Mouse (Mus musculus) gastrocnemius, adult 2 months (tissue): ENCODE data around the gene 2310034G01Rik. TPM values are rescaled to one million over a fixed set of nuclear protein-coding genes. Genes with fewer than 3 reads are reported as not detected.

Experiments
- DNase-seq: peaks from one replicate; pipeline ENCODE4 v3.0.0; 2022
- H3K27ac ChIP-seq: fragments of 200-600 bp; 2 replicates; pipeline ENCODE4 v1.8.1; 2022; ENCODE audit warnings: mild to moderate bottlenecking
- H3K4me3 ChIP-seq: fragments of 200-600 bp; 2 replicates; pipeline ENCODE4 v1.8.1; 2022; ENCODE audit warnings: mild to moderate bottlenecking, moderate library complexity
- CTCF ChIP-seq: fragments of 200-600 bp; IDR thresholded peaks from 2 replicates; pipeline ENCODE4 v1.8.1; 2022; ENCODE audit warnings: antibody characterized with exemption, mild to moderate bottlenecking, moderate library complexity
- intact Hi-C: fragments of 180-260 bp; cut with DNase I; formaldehyde crosslinking; loops from one replicate; pipeline ENCODE4 v1.15.1; 2025
- total RNA-seq, 2 experiments: library from RNA; stranded (reverse); gene quantifications; 2 replicates each; pipeline ENCODE4 v1.2.3; 2021

Gene 2310034G01Rik
- total RNA-seq, 2 experiments from 2014 or later = 0.17 to 0.18 TPM

GRCm38 (mm10) chr19:46348761-46349458 lies 1.2 kb downstream of the 2310034G01Rik start:
- peak overlapping the region; percentile 92 for H3K4me3 ChIP-seq
- no peak; the same call in 1 of the 2 replicates for TF ChIP-seq CTCF
- DNase-seq = peak; percentile 90
- intact Hi-C loops = no loop called here
- peak overlapping the region; percentile 86 for H3K27ac ChIP-seq

- intact Hi-C loops = no loop called here
- TF ChIP-seq CTCF = no peak
- no peak for DNase-seq
- Histone ChIP-seq H3K27ac (peak overlapping the region; percentile 86), H3K4me3 (peak overlapping the region; percentile 92)
Observed at GRCm38 (mm10) chr19:46347936-46348668, 2.0 kb downstream of the 2310034G01Rik start.

DNA sequence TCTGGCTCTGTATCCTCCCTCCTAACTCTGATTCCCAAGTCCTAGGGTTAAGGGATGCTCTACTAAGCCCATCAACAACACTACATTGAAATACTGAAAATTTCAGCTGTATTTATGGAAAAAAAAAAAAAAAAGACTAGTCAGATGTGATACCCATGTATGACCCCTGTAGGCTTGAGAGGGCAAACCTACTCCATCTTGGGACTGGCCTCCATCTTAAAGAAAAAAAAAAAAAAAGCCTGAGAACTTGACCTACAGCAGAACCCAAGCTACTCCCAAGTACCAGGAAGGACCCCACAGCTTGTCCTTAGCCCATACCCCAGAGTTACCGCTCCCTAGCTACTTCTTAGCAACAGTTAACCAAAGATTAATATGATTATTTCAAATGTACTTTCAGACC lies 3.0 kb downstream of the 2310034G01Rik start:
- no peak for DNase-seq
- intact Hi-C loops = no loop called here
- no peak for TF ChIP-seq CTCF
- no peak overlapping the region for H3K27ac ChIP-seq
- no peak overlapping the region for H3K4me3 ChIP-seq

DNA sequence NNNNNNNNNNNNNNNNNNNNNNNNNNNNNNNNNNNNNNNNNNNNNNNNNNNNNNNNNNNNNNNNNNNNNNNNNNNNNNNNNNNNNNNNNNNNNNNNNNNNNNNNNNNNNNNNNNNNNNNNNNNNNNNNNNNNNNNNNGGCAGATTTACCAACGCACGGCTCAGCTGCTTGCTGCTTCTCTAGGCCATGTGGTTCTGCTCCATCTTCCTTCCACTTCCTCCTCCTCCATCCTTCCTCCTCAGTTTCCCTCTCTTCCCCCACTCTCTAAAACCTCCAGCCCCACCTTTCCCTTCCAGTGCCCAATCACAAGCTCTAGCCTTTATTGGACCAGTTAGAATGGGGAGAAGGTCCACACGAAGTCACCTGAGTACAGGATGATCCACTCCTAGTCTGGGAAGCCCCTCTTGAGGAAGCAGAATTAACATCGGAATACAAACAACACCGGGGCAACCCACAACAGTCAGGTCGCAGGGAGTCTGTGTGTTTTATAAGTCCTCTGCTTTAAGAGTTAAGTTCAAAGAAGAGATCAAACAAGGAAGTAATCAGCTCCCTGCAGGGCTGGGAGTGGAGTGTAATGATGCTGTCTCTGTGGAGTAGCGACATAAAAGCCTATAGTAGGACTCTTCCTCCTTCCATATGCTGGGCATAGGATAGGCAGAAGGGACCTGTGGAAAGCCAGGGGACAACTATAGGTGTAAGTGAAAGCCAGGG lies 5.2 kb downstream of the 2310034G01Rik start:
- Histone ChIP-seq H3K27ac (no peak overlapping the region), H3K4me3 (no peak overlapping the region)
- no peak for TF ChIP-seq CTCF
- no peak for DNase-seq
- intact Hi-C loops = no loop called here

GRCm38 (mm10) chr19:46339287-46339971 lies 10.7 kb downstream of the 2310034G01Rik start:
- intact Hi-C loops = loop anchor here (2.0 to 10.0 kb wide), 2 partner anchors 17 to 105 kb away; no protein-coding TSS in a partner anchor

DNA sequence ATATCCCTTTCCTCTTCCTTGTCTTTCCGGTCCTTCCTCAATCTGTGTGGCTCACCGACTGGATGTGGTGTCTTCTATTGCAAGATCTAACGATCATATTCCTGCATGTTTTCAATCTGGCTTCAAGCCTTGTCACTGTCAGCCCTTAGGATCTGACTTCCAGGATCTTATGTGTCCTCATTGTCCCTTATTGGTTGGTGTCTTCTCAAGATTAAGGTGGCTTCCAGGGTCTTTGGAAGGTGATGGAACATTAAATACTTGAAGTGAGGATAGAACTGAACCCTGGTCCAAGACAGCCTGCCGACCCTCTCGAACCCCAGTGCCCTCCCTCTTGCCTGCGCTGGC lies 11.2 kb downstream of the 2310034G01Rik start:
- Histone ChIP-seq H3K4me3 (peak overlapping the region; percentile 83), H3K27ac (peak overlapping the region; percentile 93)
- intact Hi-C loops = loop anchor here (2.0 to 10.0 kb wide), 2 partner anchors 18 to 106 kb away; no protein-coding TSS in a partner anchor
- no peak for DNase-seq
- TF ChIP-seq CTCF = no peak

More at GRCm38 (mm10) chr19:46339287-46339971, 10.7 kb downstream of the 2310034G01Rik start:
- Histone ChIP-seq H3K4me3 (peak overlapping the region; percentile 83; the same call in 1 of the 2 replicates), H3K27ac (peak overlapping the region; percentile 93)
- TF ChIP-seq CTCF = no peak
- no peak for DNase-seq

DNA sequence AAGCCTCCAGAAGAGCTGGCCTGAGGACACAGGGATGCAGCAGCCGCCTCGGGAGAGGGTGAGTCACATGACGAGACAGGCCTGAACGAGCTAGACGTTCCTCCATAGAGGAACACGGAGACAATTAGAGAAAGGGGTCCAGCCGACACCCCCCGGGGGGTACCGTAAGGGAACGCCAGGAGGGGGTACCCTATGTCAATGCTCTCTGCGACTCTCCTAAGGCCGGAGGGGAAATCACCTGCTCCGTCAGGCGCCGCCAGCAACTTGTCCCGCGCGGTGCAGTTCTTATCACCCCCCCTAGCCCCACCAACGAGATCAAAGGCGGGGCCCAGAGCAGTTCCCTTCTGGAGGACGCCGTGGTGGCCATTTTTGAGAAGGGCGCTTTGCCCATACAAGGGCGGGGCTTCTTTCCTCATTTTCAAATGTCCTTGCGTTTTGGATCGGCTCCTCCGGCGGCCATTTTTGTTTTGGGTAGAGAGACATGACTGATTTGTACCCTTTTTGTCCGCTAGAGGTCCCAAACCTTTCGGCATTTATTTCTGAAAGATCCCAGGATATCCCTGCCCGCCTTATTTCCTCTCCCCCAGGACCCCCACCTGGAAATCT lies 11.7 kb downstream of the 2310034G01Rik start, which contains the start of gene Cuedc2:
TSS of gene Cuedc2 (minus strand) at position 372 of the 606 bp plus-strand sequence.
- Histone ChIP-seq H3K4me3 (peak within 1 kb of the TSS; percentile 83), H3K27ac (peak within 1 kb of the TSS; percentile 93)
- peak; percentile 80 for TF ChIP-seq CTCF
- intact Hi-C loops = loop anchor here (2.0 to 10.0 kb wide), 2 partner anchors 18 to 106 kb away; no protein-coding TSS in a partner anchor
- peak; percentile 95 for DNase-seq

DNA sequence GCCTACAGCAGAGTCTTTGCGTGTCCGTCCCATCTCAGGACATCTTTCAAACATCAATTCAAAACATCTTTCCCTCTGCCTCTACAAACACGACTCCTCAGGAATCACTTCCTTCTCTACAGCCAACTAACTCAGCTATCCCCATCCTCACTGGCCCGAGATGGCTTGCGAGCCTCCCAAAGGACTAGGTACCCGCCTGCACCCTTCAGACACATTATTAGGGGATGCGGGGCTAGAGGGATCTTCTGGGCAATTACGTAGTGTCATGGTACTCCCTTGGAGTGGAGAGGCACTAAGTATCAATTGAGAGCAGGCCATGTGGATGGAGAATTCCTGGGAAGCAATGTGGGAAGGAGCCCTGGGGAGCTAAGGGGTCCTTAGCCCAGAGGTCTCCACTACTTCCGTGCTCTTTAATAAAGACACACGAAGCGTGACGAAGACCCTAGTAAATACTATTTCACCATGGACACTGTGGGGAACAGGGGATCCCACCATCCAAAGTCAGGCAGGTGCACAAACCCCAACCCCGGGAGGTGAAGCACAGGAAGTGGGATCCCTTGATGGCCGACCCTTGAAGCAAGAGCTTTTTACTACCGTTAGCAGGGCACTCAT lies 12.3 kb downstream of the 2310034G01Rik start:
- TF ChIP-seq CTCF = no peak
- H3K27ac ChIP-seq = peak overlapping the region; percentile 93
- peak overlapping the region; percentile 83 for H3K4me3 ChIP-seq
- DNase-seq = no peak
- intact Hi-C loops = loop anchor here (2.0 to 10.0 kb wide), 2 partner anchors 19 to 107 kb away; no protein-coding TSS in a partner anchor

GRCm38 (mm10) chr19:46333906-46334305 lies 16.2 kb downstream of the 2310034G01Rik start:
- H3K4me3 ChIP-seq = no peak overlapping the region
- intact Hi-C loops = loop anchor here (10.0 kb wide), 1 partner anchor 111 kb away; no protein-coding TSS in a partner anchor
- no peak for DNase-seq
- TF ChIP-seq CTCF = no peak
- no peak overlapping the region for H3K27ac ChIP-seq

DNA sequence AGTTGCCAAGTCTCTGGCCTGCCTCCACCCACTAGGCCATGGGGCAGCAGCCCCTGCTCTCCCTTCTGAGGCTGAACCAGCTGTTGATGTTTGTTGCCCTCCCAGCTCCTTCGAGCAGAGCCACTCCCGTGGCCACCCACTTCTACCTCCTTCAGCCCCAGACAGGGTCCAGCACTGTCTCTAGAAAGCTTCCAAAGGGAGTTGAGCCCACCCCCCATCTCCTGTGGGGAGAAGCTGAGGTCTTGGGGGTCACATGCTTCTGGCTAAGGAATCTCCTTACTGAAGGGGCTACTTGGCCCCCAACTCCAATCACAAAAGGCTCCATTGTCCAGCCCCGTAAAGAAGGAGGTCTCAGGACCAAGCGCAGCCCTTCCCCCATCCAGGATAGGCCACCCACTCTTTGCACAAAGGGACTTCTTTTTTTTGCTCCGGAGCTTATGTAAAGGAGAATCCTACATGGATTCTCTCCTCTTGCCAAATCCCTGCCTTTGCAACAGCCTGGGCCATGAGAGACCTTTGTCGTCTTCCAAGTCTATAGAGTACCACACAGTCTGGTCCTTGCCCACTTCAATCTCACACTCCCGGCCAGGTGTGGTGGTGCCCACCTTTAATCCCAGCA lies 17.3 kb downstream of the 2310034G01Rik start:
- DNase-seq = no peak
- Histone ChIP-seq H3K4me3 (no peak overlapping the region), H3K27ac (no peak overlapping the region)
- intact Hi-C loops = loop anchor here (10.0 kb wide), 1 partner anchor 112 kb away; no protein-coding TSS in a partner anchor
- TF ChIP-seq CTCF = no peak

DNA sequence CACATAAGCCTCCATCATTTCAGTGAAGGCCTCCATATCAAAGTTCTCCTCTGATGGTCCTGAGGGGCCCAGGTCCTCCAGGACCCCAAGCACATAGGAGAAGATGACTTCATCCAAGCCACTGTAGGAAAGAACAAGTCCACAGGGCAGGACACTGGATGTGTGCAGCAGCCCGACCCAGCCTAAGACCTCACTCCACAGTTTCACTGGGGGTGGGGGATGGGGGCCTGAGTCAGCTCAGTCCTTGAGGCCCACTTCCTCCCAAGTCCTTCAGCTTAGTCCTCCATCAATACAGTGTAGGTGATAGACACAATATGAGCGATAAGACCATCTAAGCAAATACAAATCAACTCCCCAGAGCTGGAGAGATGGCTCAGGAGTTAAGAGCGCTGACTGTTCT lies 18.2 kb downstream of the 2310034G01Rik start:
- Histone ChIP-seq H3K27ac (no peak overlapping the region), H3K4me3 (no peak overlapping the region)
- DNase-seq = no peak
- no peak for TF ChIP-seq CTCF
- intact Hi-C loops = loop anchor here (10.0 kb wide), 1 partner anchor 113 kb away; no protein-coding TSS in a partner anchor
